Mouse (Mus musculus) lung, adult 2 months (tissue): ENCODE data around the gene Plcl2.

Experiments
- CTCF ChIP-seq: fragments of 200-500 bp; IDR thresholded peaks from 2 replicates; pipeline ENCODE4 v1.5.1; 2011; ENCODE audit warnings: mild to moderate bottlenecking, low read length, control low read depth; ENCODE audit not compliant: insufficient read depth
- POLR2A ChIP-seq: fragments of 200-500 bp; IDR thresholded peaks from 2 replicates; pipeline ENCODE4 v1.6.1; 2011; ENCODE audit warnings: low read depth, mild to moderate bottlenecking, control low read depth, low read length, borderline replicate concordance; ENCODE audit errors: extremely low read depth

DNA sequence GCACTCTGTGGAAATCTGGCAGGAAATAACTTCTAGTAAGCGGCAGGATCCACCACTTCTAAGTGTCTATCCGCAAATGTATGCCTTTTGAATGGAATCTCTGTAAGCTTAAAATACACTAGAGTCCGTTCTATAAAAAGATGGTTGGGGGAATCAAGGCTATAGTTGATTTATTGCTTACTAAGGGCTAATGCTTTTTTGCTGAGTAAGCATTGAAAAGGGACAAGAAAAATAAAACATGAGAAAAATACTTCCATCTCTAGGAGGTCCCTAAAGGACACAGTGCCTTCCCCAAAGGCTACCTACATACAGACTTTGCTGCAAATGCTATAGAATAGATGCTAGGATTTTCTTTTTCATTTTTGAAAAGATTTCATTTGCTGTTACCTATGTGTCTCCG lies 31.9 kb upstream of the Plcl2 start:
- no peak for TF ChIP-seq POLR2A
- TF ChIP-seq CTCF = no peak
